Mouse (Mus musculus) testis, adult 10 weeks (tissue): ENCODE results near the gene Ndufa11. TPM values are rescaled to one million over a fixed set of nuclear protein-coding genes. Genes with fewer than 3 reads are reported as not detected.

Experiments
- polyA plus RNA-seq: library from polyadenylated mRNA; stranded (reverse); fragments of 350-450 nt; fragmentation: Illumina TruSeq; extraction: RNeasy Lipid Tissue Mini Kit (QIAGEN cat#74804); gene quantifications from one replicate; pipeline ENCODE4 v1.2.3, GENCODE M21; 2014; ENCODE audit warnings: low read depth, low replicate concordance

Ndufa11 gene
- not detected for polyA plus RNA-seq

DNA sequence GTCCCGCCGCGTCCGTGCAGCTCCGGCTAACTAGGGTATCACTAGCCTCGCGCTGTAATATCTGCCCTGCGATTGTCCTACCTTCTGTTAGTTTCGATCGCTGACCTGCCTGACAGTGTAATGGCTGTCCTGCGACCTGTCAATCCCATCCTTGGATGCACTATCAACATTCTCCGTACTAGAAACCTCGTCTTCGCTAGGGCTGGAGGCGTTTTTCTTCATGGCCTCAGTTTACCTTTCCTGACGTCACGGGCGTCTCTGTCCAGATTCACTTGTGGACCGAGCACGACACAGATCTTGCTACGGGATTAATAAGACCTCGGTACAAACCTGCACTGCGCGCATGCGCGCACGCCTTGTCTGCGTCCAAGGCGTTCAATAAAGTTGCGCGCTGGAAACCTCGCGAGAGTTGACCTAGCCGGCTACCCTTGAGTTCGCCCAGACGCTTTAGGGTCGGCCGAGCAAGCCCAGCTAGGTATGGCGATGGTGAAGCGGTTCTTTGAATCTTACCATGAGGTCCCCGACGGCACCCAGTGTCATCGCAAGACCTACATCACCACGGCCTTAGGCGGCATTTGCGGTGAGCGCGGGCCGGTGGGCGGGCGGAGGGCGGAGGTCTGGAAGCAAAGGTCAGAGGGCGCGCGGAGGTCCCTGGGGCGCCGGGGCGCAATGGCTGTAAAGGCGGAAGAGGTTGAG, at the start of gene Ndufa11, which contains the start of gene Vmac:
Gene Ndufa11, plus strand, starts transcription at position 405 of the 696 bp plus-strand sequence.
Gene Vmac, minus strand, starts transcription at position 660 of the 696 bp plus-strand sequence.

DNA sequence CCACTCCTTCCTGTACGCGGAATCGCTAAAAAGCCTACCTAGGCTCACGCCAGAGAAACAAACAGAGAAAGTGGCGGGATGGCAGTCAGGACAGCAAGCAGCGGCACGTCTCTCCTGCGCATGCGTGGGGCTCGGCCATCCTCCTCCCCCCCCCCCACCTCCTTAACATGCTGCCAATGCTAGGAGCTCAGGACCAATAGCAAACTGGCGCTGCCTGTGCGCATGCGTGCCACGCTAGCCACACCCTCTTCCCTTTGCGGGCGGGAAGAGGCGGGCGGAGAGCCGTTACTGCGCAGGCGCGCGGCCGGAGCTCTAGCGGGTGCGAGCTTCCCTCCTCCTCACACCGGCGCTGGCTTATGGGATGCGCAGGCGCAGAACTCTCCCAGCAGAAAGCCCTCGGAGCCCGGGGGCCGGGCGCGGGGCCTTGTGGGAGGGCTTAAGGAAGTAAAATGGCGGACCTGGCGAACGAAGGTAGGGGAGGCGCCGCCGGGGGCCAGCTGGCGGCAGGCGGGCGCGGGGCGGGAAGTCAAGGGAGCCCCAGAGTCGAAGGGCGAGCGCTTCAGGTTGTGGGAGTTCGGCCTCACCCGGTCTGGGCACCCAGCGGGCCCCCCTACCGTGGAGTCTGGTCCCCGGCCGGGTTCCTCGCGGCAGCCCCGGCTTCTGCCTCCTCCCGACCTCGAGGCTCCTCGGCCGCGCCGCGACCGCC, 44.5 kb upstream of the Ndufa11 start, which contains the start of gene Ranbp3:
Gene Ranbp3, plus strand, starts transcription at position 354 of the 706 bp plus-strand sequence.

DNA sequence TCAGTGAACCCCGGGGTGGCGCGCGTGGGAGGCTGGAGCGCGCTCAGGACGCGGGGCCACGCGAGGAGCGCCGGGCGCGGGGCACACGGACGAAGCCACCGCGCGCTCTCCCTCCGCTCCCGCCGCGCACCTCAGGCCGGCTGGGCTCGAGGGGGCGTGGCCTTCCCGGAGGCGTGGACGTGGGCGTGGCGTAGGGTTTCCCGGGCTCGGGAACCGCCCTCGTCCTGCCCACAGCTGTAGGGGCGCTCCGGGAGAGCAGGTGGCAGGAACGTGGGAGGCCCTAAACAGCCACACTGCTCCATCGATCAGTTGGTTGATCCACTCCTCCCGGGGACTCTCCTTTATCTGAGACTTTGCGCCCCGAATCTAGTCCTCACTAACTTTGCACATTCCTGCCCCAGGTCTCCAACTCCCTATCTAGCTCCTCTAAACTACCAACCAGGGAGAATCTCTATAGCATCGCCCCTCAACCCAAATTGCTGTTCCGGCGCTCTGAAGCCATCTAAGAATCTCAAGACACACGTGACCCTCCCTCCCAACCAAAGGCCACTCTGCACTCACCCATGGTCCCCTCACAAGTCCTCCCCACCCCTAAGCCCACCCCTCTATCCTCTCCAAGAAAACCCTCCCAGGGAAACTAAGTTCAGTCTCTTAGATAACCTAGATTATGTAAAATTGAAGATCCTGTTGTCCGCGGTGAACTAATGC, 40.0 kb downstream of the Ndufa11 start, which contains the start of gene Nrtn:
Gene Nrtn, minus strand, starts transcription at position 115 of the 708 bp plus-strand sequence.

DNA sequence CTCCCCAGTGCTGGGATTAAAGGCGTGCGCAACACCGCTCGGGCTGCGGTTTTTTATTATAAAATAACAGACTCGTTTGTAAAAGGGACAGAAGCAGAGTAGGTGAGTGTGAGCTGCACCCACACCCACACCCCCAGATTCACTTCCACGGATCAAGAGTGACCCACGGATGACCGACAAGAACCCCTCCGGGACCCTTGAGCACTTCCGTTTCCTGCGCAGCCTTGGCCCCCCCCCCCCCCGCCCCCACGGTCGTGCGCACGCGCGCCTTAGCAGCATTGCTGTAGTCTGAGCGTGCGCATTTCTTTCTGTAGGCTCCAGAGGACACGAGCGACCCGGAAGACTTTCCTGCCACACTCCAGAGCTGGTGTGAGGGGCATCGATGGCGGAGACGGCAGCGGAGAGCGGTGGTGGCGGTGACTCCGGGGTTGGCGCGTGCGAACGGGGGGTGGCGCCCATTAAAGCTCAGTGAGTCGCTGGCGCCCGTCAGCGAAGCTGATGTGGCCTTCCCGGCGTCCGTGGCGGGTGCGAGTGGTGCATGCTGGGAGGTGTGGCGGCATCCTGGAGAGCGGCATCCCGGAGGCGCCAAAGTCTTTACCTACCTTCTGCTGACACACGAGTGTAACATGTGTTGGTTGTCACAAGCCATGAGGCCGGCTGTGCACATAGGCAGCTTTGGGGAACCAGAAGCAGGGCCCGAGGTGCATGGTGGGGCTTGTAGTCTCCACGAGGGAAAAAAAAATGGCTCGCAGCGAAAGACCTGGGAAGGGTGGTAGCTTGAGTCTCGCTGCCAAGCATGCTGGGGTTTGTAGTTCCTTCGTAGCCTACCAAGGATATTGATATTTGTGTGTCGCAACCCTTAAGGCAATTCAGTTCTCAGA, 47.1 kb downstream of the Ndufa11 start, which contains the start of gene Dus3l:
Gene Dus3l, plus strand, starts transcription at position 284 of the 881 bp plus-strand sequence.

DNA sequence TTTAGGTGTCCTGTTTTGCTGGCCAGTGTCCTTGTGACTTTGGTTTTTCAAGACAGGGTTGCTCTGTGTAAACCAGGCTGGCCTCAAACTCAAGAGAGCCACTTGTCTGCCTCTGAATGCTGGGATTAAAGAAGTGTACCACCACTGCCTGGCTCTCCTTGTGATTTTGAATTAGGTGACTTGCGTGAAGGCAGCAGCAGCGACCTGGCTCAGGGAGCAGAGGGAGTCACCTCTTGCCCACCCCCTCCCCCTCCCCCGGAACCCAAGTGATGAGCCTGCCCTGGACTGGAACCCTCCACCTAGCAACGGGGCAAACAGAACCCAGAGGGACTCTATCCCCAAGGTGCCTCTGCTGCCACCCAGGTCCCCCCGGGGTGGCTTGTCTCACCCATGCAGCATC, 52.4 kb downstream of the Ndufa11 start, which contains the start of gene Prr22:
Gene Prr22, plus strand, starts transcription at position 301 of the 400 bp plus-strand sequence.

Other genes starting within 250 kb of the Ndufa11 start
- 1.2 TPM for gene Ptprs, start 241.3 kb upstream of the Ndufa11 start, polyA plus RNA-seq
- 0.24 TPM for gene Znrf4, start 205.3 kb upstream of the Ndufa11 start, polyA plus RNA-seq
- gene Gm20219, start 163.4 kb upstream of the Ndufa11 start, polyA plus RNA-seq, result 0.49 TPM
- 33.5 TPM for gene Safb2, start 133.2 kb upstream of the Ndufa11 start, polyA plus RNA-seq
- gene Safb, start 132.9 kb upstream of the Ndufa11 start, polyA plus RNA-seq, result 12.3 TPM
- 31.0 TPM for gene 2410015M20Rik, start 108.0 kb upstream of the Ndufa11 start, polyA plus RNA-seq
- not detected for gene Rpl36, start 104.4 kb upstream of the Ndufa11 start, polyA plus RNA-seq
- gene Lonp1, start 90.9 kb upstream of the Ndufa11 start, polyA plus RNA-seq, result 1.8 TPM
- gene Catsperd, start 89.6 kb upstream of the Ndufa11 start, polyA plus RNA-seq, result 111 TPM
- 4.0 TPM for gene Ranbp3, start 44.5 kb upstream of the Ndufa11 start, polyA plus RNA-seq
- 3.3 TPM for gene Vmac, start 255 bp downstream of the Ndufa11 start, polyA plus RNA-seq
- not detected for gene Nrtn, start 39.8 kb downstream of the Ndufa11 start, polyA plus RNA-seq
- 1.3 TPM for gene Dus3l, start 47.0 kb downstream of the Ndufa11 start, polyA plus RNA-seq
- gene Prr22, start 52.5 kb downstream of the Ndufa11 start, polyA plus RNA-seq, result not detected
- 13.6 TPM for gene Rfx2, start 113.2 kb downstream of the Ndufa11 start, polyA plus RNA-seq
- 42.7 TPM for gene Acsbg2, start 156.7 kb downstream of the Ndufa11 start, polyA plus RNA-seq
- 44.1 TPM for gene 1700061G19Rik, start 157.7 kb downstream of the Ndufa11 start, polyA plus RNA-seq
- gene Mllt1, start 217.6 kb downstream of the Ndufa11 start, polyA plus RNA-seq, result 1.9 TPM